Comparison of ENCODE assay signal across 1 mouse cellular context in the genomic region with DNA sequence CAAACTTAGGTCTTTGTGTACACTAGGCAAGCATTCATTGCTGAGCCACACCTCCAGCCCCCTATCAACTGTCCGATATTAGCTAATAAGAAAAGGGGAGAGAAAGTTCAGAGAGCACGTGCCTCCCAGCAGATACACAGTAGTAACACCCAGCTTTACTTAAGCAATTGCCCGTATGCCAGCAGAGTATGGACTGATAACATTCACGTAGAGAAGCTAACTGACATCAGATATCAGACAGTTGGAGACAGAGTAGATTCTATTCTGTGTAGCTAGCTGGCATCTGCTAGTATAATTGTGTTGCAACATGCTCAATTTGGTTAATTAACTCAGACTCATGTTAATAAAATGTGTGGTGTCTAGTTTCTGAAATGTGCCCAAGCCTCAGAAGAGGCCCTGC.
TF ChIP-seq lines count a peak whose summit lies in the region.

No protein-coding gene starts in this region.

TF ChIP-seq in MEL, 35 proteins besides CTCF, POLR2A, EP300 and RAD21 (continued from another document):
- no peak for TF ChIP-seq UBTF (IDR thresholded peaks at IDR 0.05; ENCODE audit: borderline replicate concordance, insufficient read depth, low read depth, low read length)
- no peak for TF ChIP-seq NRF1 (IDR thresholded peaks at IDR 0.05; ENCODE audit: insufficient read depth, low read depth, low read length, poor library complexity, severe bottlenecking)
- peak; percentile 59; the same call in 1 of the 2 replicates for TF ChIP-seq RCOR1 (IDR thresholded peaks at IDR 0.05; ENCODE audit: low read depth, low read length)
- peak in 1 of 2 experiments; percentile 59; a peak in 1 of 4 replicates for TF ChIP-seq USF2 (IDR thresholded peaks at IDR 0.05; ENCODE audit: borderline replicate concordance in 1 of 2, insufficient read depth in 1 of 2, low read depth in 1 of 2, low read length in 2 of 2)
- TF ChIP-seq HCFC1 (IDR thresholded peaks at IDR 0.05; ENCODE audit: low read depth, low read length): peak; percentile 30; the same call in 1 of the 2 replicates
- TF ChIP-seq SMC3 (IDR thresholded peaks at IDR 0.05; ENCODE audit: low read depth, low read length): no peak
- TF ChIP-seq ZKSCAN1 (IDR thresholded peaks at IDR 0.05; ENCODE audit: low read depth, low read length): no peak
- TF ChIP-seq MAX (IDR thresholded peaks at IDR 0.05; ENCODE audit: low read length): peak; percentile 97
- peak; percentile 75 for TF ChIP-seq TCF12 (IDR thresholded peaks at IDR 0.05; ENCODE audit: low read depth, low read length)
- no peak for TF ChIP-seq ZNF384 (IDR thresholded peaks at IDR 0.05; ENCODE audit: low read depth, low read length)
- peak; percentile 92 for TF ChIP-seq USF1 (IDR thresholded peaks at IDR 0.05; ENCODE audit: low read depth, low read length)
- peak; percentile 83 for TF ChIP-seq GATA1 (IDR thresholded peaks at IDR 0.05; ENCODE audit: low read depth, low read length)
- no peak for TF ChIP-seq ZMIZ1 (IDR thresholded peaks at IDR 0.05; ENCODE audit: low read depth, low read length)
- TF ChIP-seq POLR2AphosphoS5 (IDR thresholded peaks at IDR 0.05; ENCODE audit: borderline replicate concordance, low read depth, low read length): no peak
- no peak for TF ChIP-seq E2F4 (IDR thresholded peaks at IDR 0.05; ENCODE audit: borderline replicate concordance, low read depth, low read length)
- 0 out of 2 replicates have a peak, but pooled peaks have one; percentile 32 for TF ChIP-seq ELF1 (IDR thresholded peaks at IDR 0.05; ENCODE audit: low read depth, low read length)
- TF ChIP-seq POLR2AphosphoS2 (IDR thresholded peaks at IDR 0.05; ENCODE audit: low read length): no peak
- peak; percentile 98 for TF ChIP-seq MXI1 (IDR thresholded peaks at IDR 0.05; ENCODE audit: low read depth, low read length)
- TF ChIP-seq SIN3A (IDR thresholded peaks at IDR 0.05; ENCODE audit: low read length): peak; percentile 95
- TF ChIP-seq NELFE (IDR thresholded peaks at IDR 0.05; ENCODE audit: low read depth, low read length): no peak; the same call in 1 of the 2 replicates
- TF ChIP-seq JUND (IDR thresholded peaks at IDR 0.05; ENCODE audit: low read depth, low read length): no peak
- 0 out of 2 replicates have a peak, but pooled peaks have one; percentile 29 for TF ChIP-seq MAZ (IDR thresholded peaks at IDR 0.05; ENCODE audit: low read depth, low read length)
- TF ChIP-seq ZC3H11A (IDR thresholded peaks at IDR 0.05; ENCODE audit: low read depth, low read length): no peak
- TF ChIP-seq MYB (IDR thresholded peaks at IDR 0.05; ENCODE audit: low read depth, low read length): peak; percentile 84; the same call in 1 of the 2 replicates
